Mouse (Mus musculus) embryonic stem cell, embryonic (primary cell): Measurements from ENCODE around the gene Gm10334.
"Not testable (repeated sequence)": the region's sequence is repeated elsewhere in the genome, so short reads cannot be mapped to it uniquely, and the experiment has no call there.

Source experiments
- CTCF ChIA-PET, 4 experiments: fragments of 300-600 bp in 2 of 4; fragments of 350-600 bp in 2 of 4; sonication (Branson Sonifier 250); formaldehyde crosslinking; loops; one replicate each; lab custom pipeline; 2022; ENCODE audit warnings: inconsistent platforms in 2 of 4; lab: Charles Lee
- POLR2A ChIA-PET, 4 experiments: fragments of 300-600 bp in 2 of 4; fragments of 350-600 bp in 2 of 4; sonication (Branson Sonifier 250); formaldehyde crosslinking; loops; one replicate each; lab custom pipeline; 2022; ENCODE audit warnings: antibody characterized with exemption in 4 of 4, inconsistent platforms in 1 of 4; lab: Charles Lee

Gene Gm10334

GRCm38 (mm10) chr6:41446045-41446444 is at the start of gene Gm10334:
TSS of gene Gm10334 (minus strand) at chr6:41446145.
- CTCF ChIA-PET, result interaction anchor here in 1 of 4 experiments (0.6 kb wide), 1 partner anchor 554 kb away, joined by 5 read pairs; no protein-coding TSS in a partner anchor
- POLR2A ChIA-PET, result not testable (repeated sequence)

GRCm38 (mm10) chr6:41458632-41459031 is 12.7 kb upstream of the Gm10334 start, which contains the start of gene Prss1:
TSS of gene Prss1 (plus strand) at chr6:41458932.
- CTCF ChIA-PET, POLR2A ChIA-PET: not testable (repeated sequence)

GRCm38 (mm10) chr6:41442261-41442660 is 3.7 kb downstream of the Gm10334 start:
- CTCF ChIA-PET, POLR2A ChIA-PET: not testable (repeated sequence)
